Mouse (Mus musculus) limb, embryonic 10.5 days (tissue): Measurements from ENCODE around the gene Ell. TPM values are rescaled to one million over a fixed set of nuclear protein-coding genes. Genes with fewer than 3 reads are reported as not detected.
A peak's percentile ranks its signal among the peaks of the same experiment; 100 is the strongest.
"Not testable (repeated sequence)": the region's sequence is repeated elsewhere in the genome, so short reads cannot be mapped to it uniquely, and the experiment has no call there.

Experiments
- DNase-seq: peaks from one replicate; pipeline ENCODE4 v3.0.0-alpha.2; 2017; ENCODE audit warnings: low spot score
- H3K27ac ChIP-seq: fragments of 300-500 bp; sonication (generic); 2 replicates; pipeline ENCODE4 v1.5.1; 2016; ENCODE audit warnings: mild to moderate bottlenecking
- H3K27me3 ChIP-seq: fragments of 300-500 bp; sonication (generic); 2 replicates; pipeline ENCODE4 v1.6.1; 2016; ENCODE audit warnings: low read depth, mild to moderate bottlenecking; ENCODE audit not compliant: poor library complexity, severe bottlenecking
- H3K36me3 ChIP-seq: fragments of 300-500 bp; sonication (generic); 2 replicates; pipeline ENCODE4 v1.6.1; 2016; ENCODE audit warnings: mild to moderate bottlenecking, moderate library complexity
- H3K4me1 ChIP-seq: fragments of 300-500 bp; sonication (generic); 2 replicates; pipeline ENCODE4 v1.6.1; 2016
- H3K4me3 ChIP-seq: fragments of 300-500 bp; sonication (generic); 2 replicates; pipeline ENCODE4 v1.5.1; 2016; ENCODE audit warnings: mild to moderate bottlenecking, moderate library complexity
- H3K9me3 ChIP-seq: fragments of 300-500 bp; sonication (generic); replicated peaks from 2 replicates; pipeline ENCODE4 v1.6.1; 2016; ENCODE audit warnings: mild to moderate bottlenecking
- WGBS: fragments of 180-500 bp; shearing (Covaris S2); methylation state at CpG from one replicate; pipeline ENCODE4 v1.1.7; 2016; 5-methylcytosine and 5-hydroxymethylcytosine counted together
- polyA plus RNA-seq: library from polyadenylated mRNA; unstranded; fragments of >200 nt; fragmentation: Nextera tagmentation; extraction: Ambion mirVana; gene quantifications from 2 replicates; pipeline ENCODE4 v1.2.1, GENCODE M21; 2016

The Ell gene
- polyA plus RNA-seq, 1 experiment from 2014 or later = 26.1 TPM

GRCm38 (mm10) chr8:70563763-70564387, 24.6 kb downstream of the Ell start:
- Histone ChIP-seq H3K4me1 (peaks cover 24% of the 10 kb centered on the region), H3K36me3 (0 out of 2 replicates have a peak, but pooled peaks cover 3% of the 10 kb centered on the region), H3K4me3 (no peak overlapping the region), H3K27me3 (no peaks in the 10 kb centered on the region), H3K9me3 (no peaks in the 10 kb centered on the region), H3K27ac (no peak overlapping the region)
- 90% methylated on average over 6 of the region's 6 CpGs for WGBS
- no peak for DNase-seq

- H3K4me1 ChIP-seq = peaks cover 24% of the 10 kb centered on the region
- H3K27ac ChIP-seq = 0 out of 2 replicates have a peak overlapping the region, but pooled peaks have one; percentile 15
- no peaks in the 10 kb centered on the region for H3K9me3 ChIP-seq
- H3K4me3 ChIP-seq = no peak overlapping the region
- 0 out of 2 replicates have a peak, but pooled peaks cover 3% of the 10 kb centered on the region for H3K36me3 ChIP-seq
- no peak for DNase-seq
- 78% methylated on average over 3 of the region's 3 CpGs for WGBS
- no peaks in the 10 kb centered on the region for H3K27me3 ChIP-seq
These were observed 25.5 kb downstream of the Ell start for GRCm38 (mm10) chr8:70564696-70565235.

GRCm38 (mm10) chr8:70565561-70565960, 26.3 kb downstream of the Ell start:
- Histone ChIP-seq H3K36me3 (0 out of 2 replicates have a peak, but pooled peaks cover 3% of the 10 kb centered on the region), H3K9me3 (no peaks in the 10 kb centered on the region), H3K27ac (no peak overlapping the region), H3K4me3 (no peak overlapping the region), H3K27me3 (no peaks in the 10 kb centered on the region), H3K4me1 (peaks cover 24% of the 10 kb centered on the region)
- DNase-seq = no peak
- 82% methylated on average over 3 of the region's 3 CpGs for WGBS

- peaks cover 23% of the 10 kb centered on the region for H3K36me3 ChIP-seq
- no peaks in the 10 kb centered on the region for H3K27me3 ChIP-seq
- H3K4me3 ChIP-seq = no peak overlapping the region
- peaks cover 4% of the 10 kb centered on the region; the same call in 1 of the 2 replicates for H3K4me1 ChIP-seq
- H3K27ac ChIP-seq = no peak overlapping the region
- DNase-seq = no peak
- no peaks in the 10 kb centered on the region for H3K9me3 ChIP-seq
These were observed 31.1 kb downstream of the Ell start for GRCm38 (mm10) chr8:70570360-70570759.

- Histone ChIP-seq H3K4me3 (no peak overlapping the region), H3K4me1 (no peaks in the 10 kb centered on the region), H3K27ac (no peak overlapping the region), H3K36me3 (peaks cover 24% of the 10 kb centered on the region), H3K27me3 (no peaks in the 10 kb centered on the region), H3K9me3 (no peaks in the 10 kb centered on the region)
- 87% methylated on average over 6 of the region's 6 CpGs for WGBS
- no peak for DNase-seq
These were observed 31.7 kb downstream of the Ell start for GRCm38 (mm10) chr8:70570990-70571389.

- H3K4me1 ChIP-seq = no peaks in the 10 kb centered on the region
- H3K4me3 ChIP-seq = no peak overlapping the region
- H3K27ac ChIP-seq = no peak overlapping the region
- H3K36me3 ChIP-seq = peaks cover 51% of the 10 kb centered on the region
- H3K27me3 ChIP-seq = no peaks in the 10 kb centered on the region
- no peaks in the 10 kb centered on the region for H3K9me3 ChIP-seq
- DNase-seq = no peak
These were observed 35.0 kb downstream of the Ell start for GRCm38 (mm10) chr8:70574302-70574701.

- H3K27ac ChIP-seq = no peak overlapping the region
- no peak overlapping the region for H3K4me3 ChIP-seq
- H3K4me1 ChIP-seq = no peaks in the 10 kb centered on the region
- peaks cover 53% of the 10 kb centered on the region for H3K36me3 ChIP-seq
- no peaks in the 10 kb centered on the region for H3K9me3 ChIP-seq
- no peak for DNase-seq
- 90% methylated on average over 4 of the region's 4 CpGs for WGBS
- no peaks in the 10 kb centered on the region for H3K27me3 ChIP-seq
These were observed 35.7 kb downstream of the Ell start for GRCm38 (mm10) chr8:70574915-70575314.

GRCm38 (mm10) chr8:70577207-70577606, 38.0 kb downstream of the Ell start:
- Histone ChIP-seq H3K9me3 (no peaks in the 10 kb centered on the region), H3K4me1 (no peaks in the 10 kb centered on the region), H3K4me3 (no peak overlapping the region), H3K27me3 (no peaks in the 10 kb centered on the region), H3K36me3 (peaks cover 76% of the 10 kb centered on the region), H3K27ac (no peak overlapping the region)
- no peak for DNase-seq
- WGBS = 87% methylated on average over 3 of the region's 3 CpGs

- H3K27me3 ChIP-seq = no peaks in the 10 kb centered on the region
- no peak overlapping the region for H3K4me3 ChIP-seq
- WGBS = 95% methylated on average over 18 of the region's 18 CpGs
- H3K9me3 ChIP-seq = no peaks in the 10 kb centered on the region
- peaks cover 95% of the 10 kb centered on the region for H3K36me3 ChIP-seq
- H3K4me1 ChIP-seq = no peaks in the 10 kb centered on the region
- H3K27ac ChIP-seq = 0 out of 2 replicates have a peak overlapping the region, but pooled peaks have one; percentile 1
- DNase-seq = no peak
These were observed 44.5 kb downstream of the Ell start for GRCm38 (mm10) chr8:70583476-70584387.

- 92% methylated on average over 9 of the region's 9 CpGs for WGBS
- Histone ChIP-seq H3K9me3 (no peaks in the 10 kb centered on the region), H3K27me3 (no peaks in the 10 kb centered on the region), H3K4me1 (no peaks in the 10 kb centered on the region), H3K36me3 (peaks cover 98% of the 10 kb centered on the region), H3K4me3 (no peak overlapping the region), H3K27ac (no peak overlapping the region)
- no peak for DNase-seq
These were observed 45.5 kb downstream of the Ell start for GRCm38 (mm10) chr8:70584606-70585257.

GRCm38 (mm10) chr8:70585258-70585652, 46.0 kb downstream of the Ell start:
- no peaks in the 10 kb centered on the region for H3K4me1 ChIP-seq
- H3K9me3 ChIP-seq = no peaks in the 10 kb centered on the region
- WGBS = 48% methylated on average over 7 of the region's 7 CpGs
- H3K27ac ChIP-seq = no peak overlapping the region
- no peaks in the 10 kb centered on the region for H3K27me3 ChIP-seq
- peaks cover 98% of the 10 kb centered on the region for H3K36me3 ChIP-seq
- DNase-seq = peak; percentile 61
- no peak overlapping the region for H3K4me3 ChIP-seq

- WGBS = 92% methylated on average over 4 of the region's 4 CpGs
These were observed 48.7 kb downstream of the Ell start for GRCm38 (mm10) chr8:70587955-70588354.

More at GRCm38 (mm10) chr8:70587955-70588354, 48.7 kb downstream of the Ell start:
- not testable (repeated sequence) for H3K27me3 ChIP-seq, H3K4me1 ChIP-seq, H3K27ac ChIP-seq, H3K9me3 ChIP-seq, H3K4me3 ChIP-seq, DNase-seq
- peaks cover 92% of the 10 kb centered on the region for H3K36me3 ChIP-seq
